Mouse (Mus musculus) embryonic facial prominence, embryonic 12.5 days (tissue): ENCODE measurements around the gene Ccdc33. TPM values are rescaled to one million over a fixed set of nuclear protein-coding genes. Genes with fewer than 3 reads are reported as not detected.

Source experiments
- ATAC-seq: fragments of 200-750 bp; cut with Nextera tagmentation; 2 replicates; pipeline ENCODE4 v1.8.0; 2017; ENCODE audit not compliant: insufficient number of reproducible peaks, insufficient read depth, low FRiP score, low TSS enrichment
- H3K27ac ChIP-seq: fragments of 300-500 bp; sonication (generic); 2 replicates; pipeline ENCODE4 v1.5.1; 2016; ENCODE audit warnings: mild to moderate bottlenecking
- H3K27me3 ChIP-seq: fragments of 300-500 bp; sonication (generic); 2 replicates; pipeline ENCODE4 v1.6.1; 2016; ENCODE audit warnings: mild to moderate bottlenecking, moderate library complexity
- H3K36me3 ChIP-seq: fragments of 300-500 bp; sonication (generic); 2 replicates; pipeline ENCODE4 v1.6.1; 2016; ENCODE audit warnings: mild to moderate bottlenecking
- H3K4me1 ChIP-seq: fragments of 300-500 bp; sonication (generic); 2 replicates; pipeline ENCODE4 v1.6.1; 2016
- H3K4me2 ChIP-seq: fragments of 300-500 bp; sonication (generic); replicated peaks from 2 replicates; pipeline ENCODE4 v1.6.1; 2016; ENCODE audit warnings: mild to moderate bottlenecking, moderate library complexity
- H3K4me3 ChIP-seq: fragments of 300-500 bp; sonication (generic); 2 replicates; pipeline ENCODE4 v1.5.1; 2016; ENCODE audit warnings: mild to moderate bottlenecking
- H3K9ac ChIP-seq: fragments of 300-500 bp; sonication (generic); 2 replicates; pipeline ENCODE4 v1.6.1; 2016; ENCODE audit warnings: mild to moderate bottlenecking, moderate library complexity
- H3K9me3 ChIP-seq: fragments of 300-500 bp; sonication (generic); 2 replicates; pipeline ENCODE4 v1.6.1; 2016; ENCODE audit warnings: mild to moderate bottlenecking, moderate library complexity
- WGBS: fragments of 180-500 bp; shearing (Covaris S2); methylation state at CpG from one replicate; pipeline ENCODE4 v1.1.7; 2016; 5-methylcytosine and 5-hydroxymethylcytosine counted together
- polyA plus RNA-seq: library from polyadenylated mRNA; unstranded; fragments of >200 nt; fragmentation: Nextera tagmentation; extraction: Ambion mirVana; gene quantifications from 2 replicates; pipeline ENCODE4 v1.2.1, GENCODE M21; 2016

Ccdc33 gene
- polyA plus RNA-seq, 1 experiment from 2014 or later = 0.13 TPM

GRCm38 (mm10) chr9:58045646-58046045 is 73.0 kb downstream of the Ccdc33 start:
- ATAC-seq = no peak
- 0 out of 2 replicates have a peak overlapping the region, but pooled peaks have one; percentile 3 for H3K27ac ChIP-seq
- H3K9me3 ChIP-seq = no peaks in the 10 kb centered on the region
- H3K4me2 ChIP-seq = no peak overlapping the region
- no peaks in the 10 kb centered on the region for H3K36me3 ChIP-seq
- H3K9ac ChIP-seq = no peak overlapping the region
- no peak overlapping the region for H3K4me3 ChIP-seq
- H3K27me3 ChIP-seq = 0 out of 2 replicates have a peak, but pooled peaks cover 3% of the 10 kb centered on the region
- 29% methylated on average over 4 of the region's 4 CpGs for WGBS
- H3K4me1 ChIP-seq = peaks cover 56% of the 10 kb centered on the region

GRCm38 (mm10) chr9:58044828-58045227 is 73.8 kb downstream of the Ccdc33 start:
- no peak overlapping the region for H3K27ac ChIP-seq
- H3K9me3 ChIP-seq = no peaks in the 10 kb centered on the region
- H3K9ac ChIP-seq = no peak overlapping the region
- ATAC-seq = no peak
- H3K4me3 ChIP-seq = no peak overlapping the region
- H3K27me3 ChIP-seq = 0 out of 2 replicates have a peak, but pooled peaks cover 3% of the 10 kb centered on the region
- no peak overlapping the region for H3K4me2 ChIP-seq
- H3K36me3 ChIP-seq = no peaks in the 10 kb centered on the region
- peaks cover 61% of the 10 kb centered on the region for H3K4me1 ChIP-seq
- WGBS = 31% methylated on average over 10 of the region's 10 CpGs

GRCm38 (mm10) chr9:58043496-58044017 is 75.1 kb downstream of the Ccdc33 start:
- ATAC-seq = no peak
- Histone ChIP-seq H3K9me3 (no peaks in the 10 kb centered on the region), H3K9ac (no peak overlapping the region), H3K27me3 (no peaks in the 10 kb centered on the region), H3K4me3 (no peak overlapping the region), H3K36me3 (no peaks in the 10 kb centered on the region), H3K4me2 (no peak overlapping the region), H3K27ac (no peak overlapping the region), H3K4me1 (peaks cover 64% of the 10 kb centered on the region)
- 88% methylated on average over 10 of the region's 10 CpGs for WGBS

- ATAC-seq = no peak
- peaks cover 3% of the 10 kb centered on the region; the same call in 1 of the 2 replicates for H3K27me3 ChIP-seq
Observed at GRCm38 (mm10) chr9:58042391-58042790, 76.2 kb downstream of the Ccdc33 start.

GRCm38 (mm10) chr9:58040977-58041376 is 77.6 kb downstream of the Ccdc33 start:
- no peak overlapping the region for H3K4me2 ChIP-seq
- peaks cover 56% of the 10 kb centered on the region for H3K4me1 ChIP-seq
- H3K9me3 ChIP-seq = no peaks in the 10 kb centered on the region
- no peak overlapping the region for H3K9ac ChIP-seq
- no peaks in the 10 kb centered on the region for H3K36me3 ChIP-seq
- WGBS = 22% methylated on average over 4 of the region's 4 CpGs
- peaks cover 9% of the 10 kb centered on the region for H3K27me3 ChIP-seq
- peak overlapping the region; percentile 74 for H3K27ac ChIP-seq
- no peak overlapping the region for H3K4me3 ChIP-seq
- ATAC-seq = no peak

More at GRCm38 (mm10) chr9:58042391-58042790, 76.2 kb downstream of the Ccdc33 start:
- Histone ChIP-seq H3K27ac (peak overlapping the region; percentile 74), H3K4me2 (no peak overlapping the region), H3K4me1 (peaks cover 58% of the 10 kb centered on the region), H3K9ac (no peak overlapping the region), H3K9me3 (no peaks in the 10 kb centered on the region), H3K4me3 (no peak overlapping the region), H3K36me3 (no peaks in the 10 kb centered on the region)
- WGBS = 18% methylated on average over 10 of the region's 10 CpGs

GRCm38 (mm10) chr9:58038500-58039168 is 80.0 kb downstream of the Ccdc33 start:
- Histone ChIP-seq H3K27ac (0 out of 2 replicates have a peak overlapping the region, but pooled peaks have one; percentile 1), H3K4me1 (peaks cover 42% of the 10 kb centered on the region), H3K36me3 (no peaks in the 10 kb centered on the region), H3K9ac (no peak overlapping the region), H3K4me3 (no peak overlapping the region), H3K27me3 (peaks cover 9% of the 10 kb centered on the region), H3K4me2 (no peak overlapping the region), H3K9me3 (no peaks in the 10 kb centered on the region)
- peak; percentile 64; the same call in 1 of the 2 replicates for ATAC-seq
- WGBS = 21% methylated on average over 19 of the region's 19 CpGs

GRCm38 (mm10) chr9:58036961-58037360 is 81.7 kb downstream of the Ccdc33 start:
- no peaks in the 10 kb centered on the region for H3K36me3 ChIP-seq
- H3K9ac ChIP-seq = no peak overlapping the region; the same call in 1 of the 2 replicates
- H3K4me3 ChIP-seq = no peak overlapping the region
- H3K9me3 ChIP-seq = no peaks in the 10 kb centered on the region
- 66% methylated on average over 4 of the region's 4 CpGs for WGBS
- peaks cover 12% of the 10 kb centered on the region for H3K27me3 ChIP-seq
- no peak overlapping the region for H3K27ac ChIP-seq
- ATAC-seq = no peak
- no peak overlapping the region for H3K4me2 ChIP-seq
- peaks cover 28% of the 10 kb centered on the region for H3K4me1 ChIP-seq

- 76% methylated on average over 7 of the region's 7 CpGs for WGBS
- Histone ChIP-seq H3K4me3 (no peak overlapping the region), H3K9me3 (no peaks in the 10 kb centered on the region), H3K27ac (no peak overlapping the region), H3K27me3 (peaks cover 14% of the 10 kb centered on the region), H3K36me3 (no peaks in the 10 kb centered on the region), H3K4me1 (peaks cover 20% of the 10 kb centered on the region), H3K9ac (no peak overlapping the region), H3K4me2 (no peak overlapping the region)
- no peak for ATAC-seq
Observed at GRCm38 (mm10) chr9:58035951-58036698, 82.5 kb downstream of the Ccdc33 start.

- H3K36me3 ChIP-seq = no peaks in the 10 kb centered on the region
- WGBS = 74% methylated on average over 2 of the region's 2 CpGs
- H3K4me2 ChIP-seq = no peak overlapping the region
- no peak overlapping the region for H3K4me3 ChIP-seq
- peaks cover 17% of the 10 kb centered on the region for H3K27me3 ChIP-seq
- no peak for ATAC-seq
- H3K9ac ChIP-seq = no peak overlapping the region
- no peaks in the 10 kb centered on the region for H3K9me3 ChIP-seq
- peaks cover 14% of the 10 kb centered on the region for H3K4me1 ChIP-seq
- H3K27ac ChIP-seq = no peak overlapping the region
Observed at GRCm38 (mm10) chr9:58035519-58035918, 83.1 kb downstream of the Ccdc33 start.

- Histone ChIP-seq H3K9me3 (no peaks in the 10 kb centered on the region), H3K27me3 (peaks cover 10% of the 10 kb centered on the region), H3K9ac (no peak overlapping the region), H3K27ac (no peak overlapping the region), H3K4me2 (no peak overlapping the region), H3K4me1 (no peaks in the 10 kb centered on the region), H3K4me3 (no peak overlapping the region), H3K36me3 (no peaks in the 10 kb centered on the region)
- no peak for ATAC-seq
- 75% methylated on average over 5 of the region's 5 CpGs for WGBS
Observed at GRCm38 (mm10) chr9:58031895-58032294, 86.7 kb downstream of the Ccdc33 start.

GRCm38 (mm10) chr9:58029635-58030034 is 89.0 kb downstream of the Ccdc33 start:
- no peak overlapping the region for H3K4me3 ChIP-seq
- peaks cover 8% of the 10 kb centered on the region; the same call in 1 of the 2 replicates for H3K27me3 ChIP-seq
- ATAC-seq = no peak
- H3K27ac ChIP-seq = no peak overlapping the region
- no peaks in the 10 kb centered on the region for H3K36me3 ChIP-seq
- WGBS = 86% methylated on average over 6 of the region's 6 CpGs
- H3K9ac ChIP-seq = no peak overlapping the region
- no peaks in the 10 kb centered on the region for H3K9me3 ChIP-seq
- no peak overlapping the region for H3K4me2 ChIP-seq
- no peaks in the 10 kb centered on the region for H3K4me1 ChIP-seq
